In genomic region chr12:24697484-24698204, GRCm38 (mm10) we compare ENCODE assay signal across 8 mouse cellular contexts. TPM values are rescaled to one million over a fixed set of nuclear protein-coding genes. Genes with fewer than 3 reads are reported as not detected.
A peak's percentile ranks its signal among the peaks of the same experiment; 100 is the strongest.
DNase-seq lines count a peak whose midpoint lies in the region; ATAC-seq and TF ChIP-seq lines count a peak whose summit lies in the region.

No protein-coding gene starts in this region.

- H3K36me3 ChIP-seq in embryonic facial prominence, embryonic 14.5 days (ENCODE audit: control insufficient read depth, insufficient read depth, low read length) = no peaks in the 10 kb centered on the region
- H3K36me3 ChIP-seq in liver, embryonic 11.5 days (ENCODE audit: control insufficient read depth, insufficient read depth, low read length) = no peaks in the 10 kb centered on the region
- H3K36me3 ChIP-seq in stomach, postnatal 0 days (ENCODE audit: control insufficient read depth, insufficient read depth, low read length) = no peaks in the 10 kb centered on the region

- DNase-seq in thymus, postnatal 25 days = peak; percentile 13
- no peak for DNase-seq in thymus, postnatal 0 days (ENCODE audit: low spot score)
- no peak for DNase-seq in embryonic facial prominence, embryonic 14.5 days (ENCODE audit: low spot score)
- no peak for DNase-seq in liver, embryonic 11.5 days (ENCODE audit: low spot score)
- DNase-seq in stomach, postnatal 0 days (ENCODE audit: low spot score) = no peak
- DNase-seq in frontal cortex, adult 2 months (ENCODE audit: extremely low spot score in 1 of 2, low spot score in 1 of 2) = no peak
- no peak for DNase-seq in layer of hippocampus, postnatal 10 days (ENCODE audit: low spot score in 2 of 2)
- DNase-seq in ovary, postnatal 36 days (ENCODE audit: low spot score) = no peak

- no peak for ATAC-seq in embryonic facial prominence, embryonic 14.5 days (ENCODE audit: low read depth)
- ATAC-seq in liver, embryonic 11.5 days (replicated peaks; ENCODE audit: low FRiP score) = peak; percentile 59
- peak; percentile 66 for ATAC-seq in stomach, postnatal 0 days (ENCODE audit: low FRiP score, low TSS enrichment)

- H3K27me3 ChIP-seq in embryonic facial prominence, embryonic 14.5 days (replicated peaks; ENCODE audit: control insufficient read depth, insufficient read depth, low read length) = no peaks in the 10 kb centered on the region
- no peaks in the 10 kb centered on the region for H3K27me3 ChIP-seq in liver, embryonic 11.5 days (replicated peaks; ENCODE audit: control insufficient read depth, insufficient read depth, low read length)
- no peaks in the 10 kb centered on the region for H3K27me3 ChIP-seq in stomach, postnatal 0 days (ENCODE audit: control insufficient read depth, insufficient read depth, low read length)

- H3K27ac ChIP-seq in embryonic facial prominence, embryonic 14.5 days (replicated peaks; ENCODE audit: low read depth, low read length) = no peak overlapping the region
- H3K27ac ChIP-seq in liver, embryonic 11.5 days (ENCODE audit: low read depth, low read length) = no peak overlapping the region
- H3K27ac ChIP-seq in stomach, postnatal 0 days (replicated peaks) = no peak overlapping the region

- peak; percentile 37; the same call in 1 of the 2 replicates for TF ChIP-seq CTCF in stomach, postnatal 0 days (IDR thresholded peaks at IDR 0.05; ENCODE audit: low read depth)

- no peak overlapping the region for H3K4me2 ChIP-seq in embryonic facial prominence, embryonic 14.5 days (ENCODE audit: low read depth, low read length)
- no peak overlapping the region for H3K4me2 ChIP-seq in liver, embryonic 11.5 days
- H3K4me2 ChIP-seq in stomach, postnatal 0 days (replicated peaks; ENCODE audit: low read depth) = no peak overlapping the region

- no peak for TF ChIP-seq EP300 in stomach, postnatal 0 days (optimal IDR thresholded peaks at IDR 0.05)

- H3K4me1 ChIP-seq in embryonic facial prominence, embryonic 14.5 days (ENCODE audit: control insufficient read depth, insufficient read depth, low read length) = no peaks in the 10 kb centered on the region
- H3K4me1 ChIP-seq in liver, embryonic 11.5 days (replicated peaks; ENCODE audit: control insufficient read depth, insufficient read depth, low read length) = no peaks in the 10 kb centered on the region; the same call in 1 of the 2 replicates
- H3K4me1 ChIP-seq in stomach, postnatal 0 days (replicated peaks; ENCODE audit: control insufficient read depth, insufficient read depth) = no peaks in the 10 kb centered on the region

- no peak overlapping the region for H3K4me3 ChIP-seq in embryonic facial prominence, embryonic 14.5 days (ENCODE audit: low read depth, low read length)
- H3K4me3 ChIP-seq in liver, embryonic 11.5 days (ENCODE audit: low read depth, low read length) = no peak overlapping the region
- no peak overlapping the region for H3K4me3 ChIP-seq in stomach, postnatal 0 days (ENCODE audit: low read depth, low read length)

- peak overlapping the region; percentile 38; the same call in 1 of the 2 replicates for H3K9ac ChIP-seq in embryonic facial prominence, embryonic 14.5 days (ENCODE audit: low read depth, low read length)
- H3K9ac ChIP-seq in liver, embryonic 11.5 days (ENCODE audit: low read depth, low read length) = no peak overlapping the region
- H3K9ac ChIP-seq in stomach, postnatal 0 days (ENCODE audit: low read length) = no peak overlapping the region

- 56% methylated on average over 8 of the region's 8 CpGs for WGBS in embryonic facial prominence, embryonic 14.5 days
- WGBS in liver, embryonic 11.5 days = 55% methylated on average over 8 of the region's 8 CpGs
- WGBS in stomach, postnatal 0 days = 60% methylated on average over 8 of the region's 8 CpGs

- H3K9me3 ChIP-seq in embryonic facial prominence, embryonic 14.5 days (ENCODE audit: control insufficient read depth, low read length) = no peaks in the 10 kb centered on the region
- no peaks in the 10 kb centered on the region for H3K9me3 ChIP-seq in liver, embryonic 11.5 days (ENCODE audit: control insufficient read depth, low read length)
- no peaks in the 10 kb centered on the region for H3K9me3 ChIP-seq in stomach, postnatal 0 days (ENCODE audit: control insufficient read depth, low read length)

RNA-seq across cellular contexts. Expression of gene Rrm2, which starts 10.4 kb away (rescaled TPM):
- 465 and 485 TPM in 2 replicates for polyA plus RNA-seq in thymus, postnatal 0 days (2015; fragmentation: Nextera tagmentation; extraction: Ambion mirVana)
- 120 and 138 TPM in 2 replicates for polyA plus RNA-seq in embryonic facial prominence, embryonic 14.5 days (2014; fragmentation: Nextera tagmentation; extraction: Ambion mirVana)
- 422 and 475 TPM in 2 replicates for polyA plus RNA-seq in liver, embryonic 11.5 days (2014; fragmentation: Nextera tagmentation; extraction: Ambion mirVana)
- 38.0 and 41.2 TPM in 2 replicates for polyA plus RNA-seq in stomach, postnatal 0 days (2015; fragmentation: Nextera tagmentation; extraction: Ambion mirVana)
- 2.0 and 2.2 TPM in 2 replicates for polyA plus RNA-seq in frontal cortex, adult 2 months (2012; rRNA removed)
- 10 to 100 TPM; 12.4 to 15.1 TPM for total RNA-seq in layer of hippocampus, postnatal 10 days (2021)

RNA-seq across cellular contexts. Expression of gene Cys1, which starts 16.0 kb away (rescaled TPM):
- 0.89 and 0.95 TPM in 2 replicates for polyA plus RNA-seq in thymus, postnatal 0 days (2015; fragmentation: Nextera tagmentation; extraction: Ambion mirVana)
- 6.1 and 7.1 TPM in 2 replicates for polyA plus RNA-seq in embryonic facial prominence, embryonic 14.5 days (2014; fragmentation: Nextera tagmentation; extraction: Ambion mirVana)
- 0.49 and 1.1 TPM in 2 replicates for polyA plus RNA-seq in liver, embryonic 11.5 days (2014; fragmentation: Nextera tagmentation; extraction: Ambion mirVana)
- polyA plus RNA-seq in stomach, postnatal 0 days (2015; fragmentation: Nextera tagmentation; extraction: Ambion mirVana) = 1.4 and 1.9 TPM in 2 replicates
- polyA plus RNA-seq in frontal cortex, adult 2 months (2012; rRNA removed) = 8.5 and 9.6 TPM in 2 replicates
- 10 to 100 TPM; 10.3 to 12.5 TPM for total RNA-seq in layer of hippocampus, postnatal 10 days (2021)

RNA-seq across cellular contexts. Expression of gene Klf11, which starts 46.6 kb away (rescaled TPM):
- 2.8 and 5.2 TPM in 2 replicates for polyA plus RNA-seq in thymus, postnatal 0 days (2015; fragmentation: Nextera tagmentation; extraction: Ambion mirVana)
- 12.1 and 16.3 TPM in 2 replicates for polyA plus RNA-seq in embryonic facial prominence, embryonic 14.5 days (2014; fragmentation: Nextera tagmentation; extraction: Ambion mirVana)
- polyA plus RNA-seq in liver, embryonic 11.5 days (2014; fragmentation: Nextera tagmentation; extraction: Ambion mirVana) = 8.7 and 12.1 TPM in 2 replicates
- 9.8 and 11.3 TPM in 2 replicates for polyA plus RNA-seq in stomach, postnatal 0 days (2015; fragmentation: Nextera tagmentation; extraction: Ambion mirVana)
- polyA plus RNA-seq in frontal cortex, adult 2 months (2012; rRNA removed) = 6.3 and 6.7 TPM in 2 replicates
- total RNA-seq in layer of hippocampus, postnatal 10 days (2021) = 1 to 10 TPM; 7.4 to 8.3 TPM

Comparison
In these comparisons a context has a peak if more than half of its experiments do, and no peak if none do; other contexts are left out.
1. RNA of gene Rrm2, which starts 10.4 kb away (polyA plus RNA-seq): 465 to 485 TPM in thymus, postnatal 0 days, 422 to 475 TPM in liver, embryonic 11.5 days, 120 to 138 TPM in embryonic facial prominence, embryonic 14.5 days and 38.0 to 41.2 TPM in stomach, postnatal 0 days; 2.0 to 2.2 TPM in frontal cortex, adult 2 months; every median in the first group is over 10 times any median in the second.